Mouse (Mus musculus) gastrocnemius, postnatal 10 days (tissue): ENCODE results near the gene N4bp3. TPM values are rescaled to one million over a fixed set of nuclear protein-coding genes. Genes with fewer than 3 reads are reported as not detected.
"Not testable (repeated sequence)": the region's sequence is repeated elsewhere in the genome, so short reads cannot be mapped to it uniquely, and the experiment has no call there.

Experiments
- DNase-seq: peaks from one replicate; pipeline ENCODE4 v3.0.0; 2021; ENCODE audit warnings: mixed read lengths
- total RNA-seq, 2 experiments: library from RNA; stranded (reverse); gene quantifications; 2 replicates each; pipeline ENCODE4 v1.2.3; 2021

The N4bp3 gene
- total RNA-seq, 2 experiments from 2014 or later = 12.2 to 15.7 TPM

DNA sequence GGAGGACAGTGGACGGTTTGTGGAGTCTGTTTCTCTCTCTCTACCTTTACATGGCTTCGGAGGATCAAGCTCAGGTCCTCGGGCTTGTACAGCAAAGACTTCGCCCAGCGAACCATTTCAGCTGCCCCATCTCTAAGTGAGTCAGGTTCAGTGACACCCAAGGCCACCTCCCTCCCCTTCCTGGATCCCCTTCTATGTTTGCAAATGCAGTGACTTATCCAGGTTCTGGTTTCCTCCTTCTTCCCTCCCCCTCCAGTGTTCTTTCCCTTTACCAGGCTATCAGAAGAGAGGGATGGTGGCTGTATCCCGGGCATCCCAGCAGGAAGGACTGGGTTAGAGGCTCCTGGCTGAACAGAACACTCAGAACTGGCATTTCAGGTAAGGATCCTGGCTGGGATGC lies 3.1 kb upstream of the N4bp3 start:
- DNase-seq = no peak

DNA sequence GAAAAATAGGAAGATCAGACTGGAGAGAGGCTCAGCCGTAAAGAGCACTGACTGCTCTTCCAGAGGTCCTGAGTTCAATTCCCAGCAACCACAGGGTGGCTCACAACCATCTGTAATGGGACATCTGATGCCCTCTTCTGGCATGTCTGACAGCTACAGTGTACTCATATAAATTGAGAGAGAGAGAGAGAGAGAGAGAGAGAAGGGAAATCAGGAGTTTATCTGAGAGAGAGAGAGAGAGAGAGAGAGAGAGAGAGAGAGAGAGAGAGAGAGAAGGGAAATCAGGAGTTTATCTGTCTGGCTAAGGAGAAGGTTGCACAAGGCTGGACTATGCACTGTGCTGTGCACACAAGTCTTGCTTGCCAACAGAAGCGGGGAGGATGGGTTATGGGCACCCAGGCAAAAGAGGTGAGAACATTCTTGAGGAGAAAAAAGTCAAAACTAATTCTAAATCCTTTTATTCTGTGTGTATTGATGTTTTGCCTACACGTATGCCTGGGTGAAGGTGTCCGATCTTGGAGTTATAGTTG lies 2.3 kb upstream of the N4bp3 start:
- no peak for DNase-seq

DNA sequence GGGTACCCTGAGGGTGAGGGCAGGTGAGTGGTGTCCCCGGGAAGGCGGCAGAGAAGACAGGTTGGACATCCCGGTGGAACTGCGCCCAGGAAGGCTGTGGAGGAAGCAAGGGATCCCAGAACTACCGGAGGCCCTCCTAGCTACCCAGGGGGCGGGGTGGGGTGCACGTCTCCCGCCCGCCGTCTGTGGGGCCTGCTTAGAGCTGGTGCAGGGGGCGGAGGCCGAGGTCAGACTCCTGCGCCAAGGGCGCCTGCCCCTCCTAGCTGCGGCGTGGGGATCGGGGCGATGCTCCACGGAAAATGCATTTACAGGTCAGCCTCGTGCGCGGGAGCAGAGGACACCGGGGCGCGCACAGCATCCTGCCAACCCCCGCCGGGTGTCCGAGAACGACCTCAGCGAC lies 381 bp downstream of the N4bp3 start:
- peak; percentile 39 for DNase-seq

DNA sequence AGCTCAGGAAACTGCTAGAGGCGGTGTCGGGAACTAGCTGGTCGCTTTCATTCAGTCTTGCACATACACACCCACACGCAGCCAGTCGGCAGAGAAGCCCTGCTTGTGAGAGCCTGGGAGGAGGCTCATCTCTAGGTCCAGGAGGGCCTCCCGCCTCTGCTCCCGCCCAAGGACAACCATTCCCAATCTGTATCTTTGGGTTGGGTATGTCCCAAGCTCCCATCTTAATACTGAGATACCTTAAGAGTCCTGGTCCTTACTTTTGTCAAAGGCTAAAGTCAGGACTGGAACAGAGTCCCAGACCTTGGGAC lies 798 bp downstream of the N4bp3 start:
- no peak for DNase-seq

DNA sequence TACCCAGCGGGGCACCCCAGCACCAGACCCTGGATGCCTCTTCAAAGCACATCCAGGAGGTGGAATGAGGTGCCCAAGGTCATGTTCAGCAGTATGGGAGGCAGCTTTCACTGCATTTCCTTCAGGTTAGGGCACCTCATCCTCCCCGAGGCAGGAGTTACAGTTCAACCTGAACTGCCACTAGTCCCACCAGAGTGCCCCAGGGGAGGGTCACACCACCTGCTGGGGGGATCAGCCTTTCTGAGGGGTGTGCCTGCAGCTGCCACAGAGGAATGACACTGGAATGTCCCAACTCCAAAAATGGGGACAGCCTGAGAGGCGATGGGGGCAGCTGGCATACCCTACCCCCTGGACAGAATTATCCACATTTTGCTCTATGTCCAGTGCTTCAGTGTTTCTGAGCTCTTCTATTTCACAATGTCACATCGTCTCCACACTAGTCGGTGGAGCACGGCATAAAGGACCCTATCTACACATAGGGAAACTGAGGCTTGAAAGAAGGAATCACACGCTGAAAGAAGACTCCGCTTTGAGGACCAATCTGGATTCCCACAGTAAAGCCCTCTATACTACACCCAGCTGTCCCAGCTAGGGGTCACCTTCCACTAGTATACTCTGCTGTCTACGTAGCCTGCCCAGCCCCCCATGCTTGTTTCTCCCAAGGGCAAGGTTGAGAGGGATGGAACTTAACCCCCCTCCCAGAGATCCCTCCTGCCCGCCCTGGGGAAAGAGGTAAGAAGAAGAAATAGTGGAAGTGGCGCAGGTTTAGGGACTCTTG lies 1.3 kb downstream of the N4bp3 start:
- DNase-seq = no peak

DNA sequence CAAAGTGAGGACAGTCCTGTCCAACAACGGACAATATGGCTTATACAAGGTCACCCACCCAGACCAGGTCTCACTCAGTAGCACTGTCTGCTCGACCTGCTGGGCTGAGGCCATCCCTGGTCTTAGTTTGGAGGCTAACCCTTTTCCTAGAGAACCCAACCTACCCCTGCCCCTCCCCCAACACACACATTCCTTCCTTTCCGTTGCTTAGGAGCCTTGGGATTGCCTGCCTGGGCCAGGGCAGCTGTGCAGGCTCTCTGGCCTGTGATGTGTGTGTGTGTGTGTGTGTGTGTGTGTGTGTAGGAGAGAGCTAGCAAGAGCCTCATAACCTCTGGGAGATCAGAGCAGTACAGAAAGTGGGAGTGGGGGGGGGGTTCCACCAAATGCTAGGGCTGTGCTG lies 2.1 kb downstream of the N4bp3 start:
- DNase-seq = peak; percentile 37

DNA sequence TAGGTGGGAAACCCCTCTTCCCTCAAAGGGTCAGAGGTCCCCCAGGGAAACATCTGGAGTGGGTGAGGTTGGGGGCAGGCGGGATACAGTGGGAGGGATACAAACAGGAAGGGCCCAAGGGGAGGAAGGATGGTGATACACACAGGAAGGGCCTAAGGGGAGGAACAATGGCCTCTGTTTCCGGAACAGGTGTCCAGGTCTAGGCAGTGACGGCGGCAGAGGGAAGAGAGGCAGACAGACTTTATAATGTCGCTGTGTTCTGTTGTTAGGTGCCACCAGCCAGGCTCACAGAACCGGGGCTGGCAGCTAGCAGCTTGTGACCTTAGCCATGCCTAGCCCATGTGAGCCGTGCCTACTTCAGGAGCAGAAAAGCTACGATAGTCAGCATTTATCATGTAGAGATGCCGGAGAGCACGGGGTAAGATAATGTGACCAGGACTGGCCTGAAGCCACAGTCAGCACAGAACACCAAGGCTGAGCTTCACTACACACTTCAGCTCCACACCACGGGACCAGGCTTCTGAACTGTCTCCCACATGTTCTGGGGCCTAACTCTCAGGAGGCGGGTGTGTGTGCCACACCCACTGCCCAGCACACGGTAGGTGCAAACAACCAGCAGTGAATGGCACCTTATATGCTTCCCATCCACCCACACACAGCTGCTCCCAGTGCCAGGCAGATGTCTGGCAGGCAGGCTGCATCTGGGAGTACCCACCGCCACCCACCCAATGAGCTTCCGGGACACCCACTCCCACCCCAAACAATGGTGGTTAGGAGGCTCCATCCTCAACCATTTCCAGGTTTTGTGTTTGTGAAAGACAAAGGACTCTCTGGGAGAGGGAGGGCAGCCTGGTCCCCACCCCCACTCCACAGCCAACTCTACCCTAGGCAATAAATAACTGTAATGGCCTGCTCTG lies 3.6 kb downstream of the N4bp3 start:
- DNase-seq = no peak

DNA sequence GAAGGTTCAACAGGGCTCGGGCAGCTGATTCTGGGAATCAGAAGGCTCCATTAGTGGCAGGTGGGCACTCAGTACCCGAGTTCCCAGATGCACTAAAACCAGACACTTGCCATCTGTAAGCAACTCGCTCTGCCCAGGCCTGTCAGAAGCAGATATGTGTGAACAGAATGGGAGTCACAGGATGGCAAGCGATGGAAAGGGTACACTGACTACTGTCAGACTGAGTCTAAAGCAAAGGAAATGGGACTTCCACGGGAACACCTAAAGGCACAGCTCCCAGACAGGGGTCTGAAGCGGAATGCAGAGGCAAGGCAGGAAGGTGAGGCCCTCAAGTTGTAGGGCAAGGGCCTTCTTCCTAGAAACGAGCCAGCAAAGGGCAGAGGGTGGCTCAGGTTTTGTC lies 4.4 kb downstream of the N4bp3 start:
- DNase-seq = no peak

DNA sequence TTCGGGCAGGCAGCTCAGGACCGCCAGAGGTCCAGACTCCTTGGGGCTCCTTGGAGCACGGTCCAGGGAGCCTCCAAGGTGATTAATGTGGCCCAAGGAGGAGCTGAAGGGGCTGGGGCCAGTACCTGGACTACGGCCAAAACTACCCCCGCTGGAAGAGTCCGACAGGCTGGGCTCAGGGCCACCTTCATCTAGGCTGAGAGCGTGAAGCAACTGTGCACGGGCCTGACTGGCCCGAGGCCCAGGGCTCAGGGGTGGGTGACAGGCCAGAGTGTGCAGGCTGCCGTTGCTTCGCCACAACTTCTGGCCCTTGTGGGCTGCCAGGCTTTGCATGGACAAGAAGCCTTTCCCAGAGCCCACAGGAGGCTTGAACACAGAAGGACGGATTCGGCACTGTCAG lies 5.3 kb downstream of the N4bp3 start:
- peak; percentile 35 for DNase-seq

DNA sequence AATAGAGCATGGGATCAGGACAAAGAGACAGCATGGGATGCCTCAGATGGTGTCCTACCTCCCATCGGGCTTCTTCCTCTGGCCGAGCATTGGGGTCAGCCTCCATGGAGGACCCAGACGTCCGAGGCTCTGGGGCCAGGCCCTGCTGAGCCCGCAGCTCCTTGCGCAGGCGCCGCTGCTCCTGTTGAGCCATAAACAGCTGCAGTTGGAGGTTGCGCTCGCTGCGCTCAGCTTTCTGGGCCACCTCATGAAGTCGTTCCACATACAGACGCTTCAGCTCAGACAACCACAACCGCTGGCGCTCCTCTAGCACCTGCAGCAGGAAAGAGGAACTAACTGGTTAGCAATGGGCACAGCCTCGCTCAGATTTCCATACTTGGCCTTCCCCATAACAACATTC lies 6.4 kb downstream of the N4bp3 start:
- DNase-seq = no peak

DNA sequence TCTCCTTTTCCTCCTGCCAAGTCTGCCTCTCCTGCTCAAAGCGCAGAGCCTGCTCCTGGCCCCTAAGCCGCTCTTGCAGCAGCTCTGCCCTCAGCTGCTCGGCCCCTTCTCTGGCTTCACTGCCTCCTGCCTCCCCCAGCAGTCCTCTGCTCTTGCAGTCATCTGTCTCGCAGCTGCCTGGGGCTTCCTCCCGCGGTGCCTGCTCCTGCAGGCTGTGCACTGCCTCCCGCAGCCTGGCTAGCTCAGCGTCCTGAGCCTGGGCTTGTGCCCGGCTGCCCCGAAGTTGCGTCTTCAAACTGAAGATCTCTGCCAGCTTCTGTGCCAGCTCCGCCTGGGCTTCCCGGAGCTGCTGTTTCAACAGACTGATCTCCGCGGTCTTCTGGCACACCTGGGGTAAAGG lies 6.9 kb downstream of the N4bp3 start:
- DNase-seq = peak; percentile 36

DNA sequence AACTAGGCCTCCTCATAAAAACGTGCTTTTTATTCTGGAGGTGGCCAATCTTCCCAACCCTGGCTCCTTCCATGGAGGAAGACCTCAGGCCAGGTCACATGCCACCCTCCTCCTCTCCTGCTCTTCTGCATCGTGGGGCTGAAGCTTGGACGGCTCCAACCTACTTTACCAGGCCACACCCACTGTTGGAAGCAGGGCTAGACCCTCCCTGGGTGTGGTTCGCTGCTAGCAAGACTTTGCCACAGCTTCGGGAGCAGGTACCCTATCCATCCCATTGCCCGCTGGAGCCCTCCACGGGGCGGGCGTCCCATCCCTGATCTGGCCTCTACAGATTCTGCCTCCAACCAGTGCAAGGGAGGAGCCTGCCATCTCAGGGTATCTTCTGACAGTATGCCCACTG lies 7.4 kb downstream of the N4bp3 start:
- no peak for DNase-seq

DNA sequence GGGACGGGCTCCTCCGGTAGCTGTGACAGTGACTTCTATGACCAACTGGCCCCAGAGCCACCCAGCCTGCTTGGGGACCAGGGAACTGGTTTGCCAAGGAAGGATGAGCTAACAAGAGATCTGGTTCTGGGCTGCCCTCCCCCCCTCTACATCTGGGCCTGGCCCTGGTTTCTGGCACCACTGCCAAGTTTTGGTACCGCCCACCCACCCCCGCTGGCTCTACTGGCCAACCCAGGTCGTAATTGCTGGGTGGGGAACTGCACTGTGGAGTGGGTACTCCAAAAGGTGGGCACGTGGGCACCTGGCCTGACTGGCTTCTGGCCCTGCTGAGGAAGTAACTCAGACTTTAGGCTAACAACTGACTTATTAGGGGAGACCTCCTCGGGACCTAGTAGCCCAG lies 9.9 kb downstream of the N4bp3 start:
- no peak for DNase-seq

DNA sequence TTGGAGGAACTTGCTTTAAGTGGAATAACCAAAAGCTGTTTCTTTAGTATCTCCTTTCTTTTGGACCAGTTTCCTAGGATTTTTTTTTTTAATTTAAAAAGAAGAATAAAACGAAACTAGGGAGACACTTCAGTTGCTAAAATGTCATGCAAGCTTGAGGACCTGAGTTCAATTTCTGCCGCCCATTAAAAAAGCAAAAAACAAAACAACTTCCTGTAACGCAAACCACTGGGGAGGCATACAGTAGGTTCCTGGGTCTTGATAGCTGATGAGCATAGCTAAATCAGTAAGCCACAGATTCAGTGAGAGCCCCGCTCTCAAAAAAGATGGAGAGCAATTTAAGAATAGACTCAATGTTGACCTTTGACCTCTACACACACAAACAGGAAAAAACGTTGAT lies 12.1 kb downstream of the N4bp3 start:
- DNase-seq = no peak

DNA sequence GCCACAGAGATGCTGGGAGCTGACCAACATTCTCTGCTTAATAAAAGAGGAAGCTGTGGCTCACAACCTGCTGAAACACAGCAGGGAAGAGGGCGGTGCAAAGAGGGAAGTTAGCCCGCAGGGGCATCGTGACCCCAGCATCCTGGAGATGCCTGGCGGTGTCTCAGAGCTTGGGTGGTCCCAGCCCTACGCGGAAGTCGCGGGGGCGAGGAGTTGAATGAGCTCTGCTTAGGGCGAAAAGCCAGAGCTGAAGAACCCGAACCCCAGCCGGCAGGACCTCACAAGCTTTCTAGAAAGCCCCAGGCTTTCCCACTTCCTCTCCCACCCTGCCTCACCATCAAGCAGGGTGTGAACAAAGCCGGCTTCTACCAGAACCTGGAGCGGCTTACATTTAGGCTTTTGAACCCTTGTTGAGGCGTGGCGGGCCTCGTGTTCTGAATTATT lies 12.6 kb downstream of the N4bp3 start:
- no peak for DNase-seq

DNA sequence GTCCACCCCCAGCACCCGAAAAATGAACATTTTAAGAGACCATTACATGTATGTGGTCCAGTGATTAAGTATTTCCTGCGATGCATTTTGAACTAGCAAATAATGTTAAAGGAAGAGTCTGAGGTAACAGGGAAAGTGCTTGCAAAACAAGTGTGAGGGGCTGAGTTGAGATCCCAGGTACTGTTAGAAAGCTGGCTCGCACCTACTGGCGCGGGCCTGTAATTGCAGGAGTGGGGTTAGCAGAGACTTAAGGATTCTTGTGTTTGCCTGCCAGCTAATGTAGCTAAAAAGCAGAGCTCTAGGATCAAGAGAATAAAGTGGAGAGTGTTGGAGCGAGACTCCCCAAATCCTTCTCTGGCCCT lies 14.3 kb downstream of the N4bp3 start:
- peak; percentile 42 for DNase-seq

DNA sequence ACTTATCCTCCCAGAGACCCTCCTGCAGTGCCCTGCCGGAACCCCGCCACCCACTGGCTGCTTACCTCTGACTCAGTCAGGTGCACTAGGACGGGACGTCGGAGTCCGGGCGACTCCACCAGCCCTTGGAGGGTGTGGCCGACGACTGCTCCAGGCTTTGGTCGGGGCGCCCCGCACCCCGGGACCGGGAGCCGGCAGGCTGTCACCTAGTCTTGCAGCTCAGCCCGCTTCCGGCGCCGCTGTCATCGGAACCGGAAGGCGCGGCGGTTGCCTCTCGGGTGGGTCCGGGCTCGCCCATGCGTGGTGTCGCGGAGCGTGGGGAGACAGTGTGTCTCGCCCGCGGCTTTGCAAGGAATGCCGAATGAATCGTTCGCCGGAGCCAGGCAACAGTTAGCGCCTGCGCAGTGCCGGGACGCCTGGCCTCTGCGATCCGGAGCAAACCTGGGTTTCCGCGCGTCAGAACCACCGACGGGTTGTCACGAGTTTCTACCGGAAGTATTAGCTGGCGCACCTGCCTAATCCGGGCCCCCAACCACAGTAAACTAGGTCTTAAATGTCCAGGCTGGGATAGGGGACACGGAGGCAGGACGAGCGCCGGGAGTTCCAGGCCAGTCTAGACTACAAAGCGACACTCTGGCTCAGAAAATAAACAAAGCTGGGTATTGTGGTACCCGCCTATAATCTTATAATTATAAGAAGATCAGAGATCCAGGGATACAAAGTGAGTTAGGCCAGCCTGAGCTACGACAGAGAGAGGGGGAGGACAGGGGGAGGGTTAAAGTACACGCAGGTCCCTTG lies 14.9 kb downstream of the N4bp3 start, which contains the start of gene Rmnd5b:
Rmnd5b (minus strand) TSS at position 372 of the 798 bp plus-strand sequence.
- peak; percentile 89 for DNase-seq

DNA sequence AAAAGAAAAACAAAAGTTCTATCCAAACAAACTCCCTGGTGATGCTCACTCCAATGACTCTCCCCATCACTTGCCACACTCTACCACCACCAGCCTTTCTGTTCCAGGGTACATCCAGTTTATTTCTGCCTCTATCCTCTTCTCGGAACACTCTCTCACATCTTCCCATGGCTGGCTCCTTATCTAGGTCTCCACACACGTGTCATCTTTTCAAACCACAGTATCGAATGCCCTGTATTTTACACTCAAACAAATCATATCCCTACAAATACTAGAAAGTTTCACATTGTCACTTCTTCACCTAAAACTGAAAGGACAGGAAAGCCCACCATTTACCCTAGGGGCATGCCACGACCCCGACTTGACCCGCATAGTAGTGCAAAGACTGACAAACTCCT lies 15.5 kb downstream of the N4bp3 start:
- no peak for DNase-seq

DNA sequence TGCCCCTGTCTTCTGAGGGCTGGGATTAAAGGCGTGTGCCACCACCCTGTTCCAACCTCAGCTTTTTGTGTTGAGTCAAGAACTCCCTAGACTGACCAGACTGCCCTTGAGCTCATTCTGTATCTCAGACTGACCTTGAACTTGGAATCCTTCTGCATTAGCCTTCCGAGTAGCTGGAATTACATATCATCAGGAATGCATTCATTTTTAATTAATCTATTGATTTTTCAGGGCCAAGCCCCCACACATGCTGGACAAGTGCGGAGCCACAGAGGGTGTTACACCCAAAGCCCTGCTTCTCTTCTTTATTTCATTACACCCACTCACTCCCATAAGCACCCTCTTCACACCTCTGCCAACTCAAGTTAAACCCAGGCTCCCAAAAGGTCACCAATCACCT lies 16.9 kb downstream of the N4bp3 start:
- no peak for DNase-seq

DNA sequence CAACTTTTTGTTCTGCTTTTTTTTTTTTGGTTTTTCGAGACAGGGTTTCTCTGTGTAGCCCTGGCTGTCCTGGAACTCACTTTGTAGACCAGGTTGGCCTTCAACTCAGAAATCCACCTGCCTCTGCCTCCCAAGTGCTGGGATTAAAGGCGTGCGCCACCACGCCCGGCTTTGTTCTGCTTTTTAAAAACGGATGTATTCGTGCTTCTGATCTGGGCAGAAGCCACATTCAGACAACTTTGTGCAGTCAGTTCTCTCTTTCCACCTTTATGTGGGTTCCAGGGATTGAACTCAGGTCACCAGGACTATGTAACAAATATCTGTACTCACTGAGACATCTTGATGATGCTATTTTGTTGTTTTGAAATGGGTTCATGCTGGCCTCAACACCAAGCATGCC lies 17.4 kb downstream of the N4bp3 start:
- not testable (repeated sequence) for DNase-seq

DNA sequence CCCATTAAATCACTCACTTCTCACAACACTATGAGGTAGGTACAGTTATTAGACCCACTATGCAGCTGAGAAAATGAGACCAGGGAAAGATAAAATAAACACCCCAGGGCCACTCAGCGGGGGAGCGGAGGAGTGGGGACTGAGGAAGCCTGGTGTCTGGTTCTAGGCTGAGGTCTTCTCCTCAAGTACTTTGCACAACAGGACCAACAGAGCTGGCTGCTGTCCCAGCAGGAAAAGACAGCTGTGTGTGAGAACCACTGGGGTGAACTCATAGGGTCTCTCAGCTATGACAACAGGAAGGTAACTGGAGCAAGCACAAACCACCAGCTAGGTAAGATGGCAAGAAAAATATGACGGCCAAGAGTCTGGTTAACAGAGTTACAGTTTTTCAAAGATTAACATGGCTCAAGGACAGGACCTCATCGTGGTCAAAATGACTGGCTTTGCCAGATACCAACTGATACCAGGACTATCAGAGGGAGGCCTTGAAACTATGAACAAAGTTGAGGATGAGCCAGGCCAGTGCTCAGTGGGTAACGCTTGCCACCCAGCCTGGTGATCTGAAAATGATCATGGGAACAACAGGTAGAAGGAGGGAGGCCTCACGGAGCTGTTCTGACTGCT lies 18.4 kb downstream of the N4bp3 start:
- DNase-seq = no peak

DNA sequence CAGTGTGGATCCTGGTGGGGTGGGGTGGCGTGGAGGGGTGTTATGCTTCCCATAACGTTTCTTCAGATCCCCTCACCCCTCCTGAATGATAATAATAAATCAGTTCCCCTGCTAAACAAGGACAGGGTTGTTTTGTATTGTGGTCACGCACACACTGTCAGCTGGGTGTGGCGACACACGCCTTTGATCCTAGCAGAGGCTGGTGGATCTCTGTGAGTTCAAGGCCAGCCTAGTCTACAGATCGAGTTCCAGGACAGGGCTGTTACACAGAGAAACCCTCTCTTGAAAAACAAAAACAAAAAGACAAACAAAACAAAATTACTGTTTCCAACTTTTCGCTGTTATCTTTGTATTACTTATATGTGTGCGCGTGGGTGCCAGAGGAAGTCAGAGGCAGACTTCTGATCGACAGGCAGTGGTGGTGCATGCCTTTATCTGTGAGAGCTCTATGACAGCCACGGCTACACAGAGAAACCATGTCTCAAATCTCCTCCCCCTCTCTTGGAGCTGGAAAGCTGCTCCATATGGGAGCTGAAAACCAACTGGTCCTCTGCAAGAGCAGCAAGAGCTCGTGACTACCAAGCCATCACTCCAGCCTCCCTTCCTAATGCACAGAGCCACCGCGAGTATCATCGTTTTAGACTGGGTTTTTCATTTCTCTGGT lies 20.9 kb downstream of the N4bp3 start:
- DNase-seq = no peak
